Mouse (Mus musculus) gastrocnemius, adult 8-10 months (tissue): ENCODE measurements at regions not wholly inside any gene's neighbourhood (a gene's known extent, or its start where the extent isn't known, plus 50 kb on each side); places are given as distances from the start of the nearest gene placed in this dataset.

Source experiments
- DNase-seq, 2 experiments: peaks; one replicate each; pipeline ENCODE4 v3.0.0; 2022; ENCODE audit warnings: low spot score in 2 of 2

GRCm38 (mm10) chr2:79547284-79547683, 87.9 kb upstream of the Itprid2 start:
- no peak for DNase-seq

- DNase-seq, result no peak
These were observed 87.0 kb upstream of the Itprid2 start for GRCm38 (mm10) chr2:79548039-79548600.

GRCm38 (mm10) chr2:79549781-79550180, 85.4 kb upstream of the Itprid2 start:
- no peak for DNase-seq

GRCm38 (mm10) chr2:79550432-79550831, 84.7 kb upstream of the Itprid2 start:
- no peak for DNase-seq

GRCm38 (mm10) chr2:79552481-79552880, 82.7 kb upstream of the Itprid2 start:
- no peak for DNase-seq

- DNase-seq, result no peak
These were observed 79.8 kb upstream of the Itprid2 start for GRCm38 (mm10) chr2:79555395-79555794.

- DNase-seq, result no peak
These were observed 77.8 kb upstream of the Itprid2 start for GRCm38 (mm10) chr2:79557361-79557760.

GRCm38 (mm10) chr2:79566280-79566933, 68.7 kb upstream of the Itprid2 start:
- no peak for DNase-seq

- no peak for DNase-seq
These were observed 67.7 kb upstream of the Itprid2 start for GRCm38 (mm10) chr2:79567413-79567934.

GRCm38 (mm10) chr2:79569663-79570062, 65.5 kb upstream of the Itprid2 start:
- DNase-seq, result no peak

GRCm38 (mm10) chr2:79571910-79572309, 63.2 kb upstream of the Itprid2 start:
- DNase-seq, result no peak

GRCm38 (mm10) chr2:79575074-79575473, 60.1 kb upstream of the Itprid2 start:
- DNase-seq, result no peak

- no peak for DNase-seq
These were observed 50.0 kb upstream of the Itprid2 start for GRCm38 (mm10) chr2:79585022-79585774.
